Mouse (Mus musculus) liver, embryonic 14 days (tissue): ENCODE results near the gene Mbd4. TPM values are rescaled to one million over a fixed set of nuclear protein-coding genes. Genes with fewer than 3 reads are reported as not detected.

Source experiments
- polyA plus RNA-seq: library from polyadenylated mRNA; depleted of rRNA; stranded (reverse); fragments of >200 nt; gene quantifications from 2 replicates; pipeline ENCODE4 v1.2.3, GENCODE M21; 2012; rRNA removed

The Mbd4 gene
- 6.8 and 7.6 TPM in 2 replicates for polyA plus RNA-seq

DNA sequence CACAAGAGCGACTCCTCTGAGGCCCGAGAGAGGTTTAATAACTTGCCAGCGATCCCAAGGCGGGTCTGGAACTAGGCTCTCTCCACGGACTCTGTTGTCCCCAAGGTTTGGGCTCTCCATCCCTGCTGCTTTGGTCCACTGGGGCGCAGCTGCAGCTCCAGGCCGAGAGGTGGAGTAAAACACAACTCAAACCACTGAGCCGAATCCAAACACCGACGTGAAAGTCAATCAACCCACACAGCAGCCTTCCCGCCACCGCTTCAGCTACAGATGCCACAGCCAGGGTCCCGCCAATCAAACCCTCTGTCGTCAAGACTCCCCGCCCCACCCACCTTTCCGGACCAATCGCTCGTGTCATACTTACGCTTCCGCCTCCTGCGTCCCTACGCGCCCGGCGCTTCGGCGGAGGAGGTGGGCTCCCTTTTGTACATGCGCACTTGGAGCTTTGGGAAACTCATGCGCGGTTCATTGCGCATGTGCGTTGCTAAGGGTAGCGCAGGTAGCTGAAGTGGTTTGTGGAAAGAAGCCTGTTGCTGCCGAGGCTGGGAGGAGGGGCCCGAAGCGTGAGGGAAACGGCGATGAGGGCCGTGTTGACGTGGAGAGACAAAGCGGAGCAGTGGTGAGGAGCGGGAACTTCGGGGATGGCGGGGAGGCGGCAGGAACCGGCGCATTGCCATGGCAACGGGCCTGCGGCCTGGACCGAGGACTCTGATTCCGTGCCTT, at the start of gene Mbd4, which contains the start of gene Ift122:
Gene Mbd4 (minus strand): TSS at position 281 of the 723 bp plus-strand sequence.
Gene Ift122 (plus strand): TSS at position 380 of the 723 bp plus-strand sequence.

DNA sequence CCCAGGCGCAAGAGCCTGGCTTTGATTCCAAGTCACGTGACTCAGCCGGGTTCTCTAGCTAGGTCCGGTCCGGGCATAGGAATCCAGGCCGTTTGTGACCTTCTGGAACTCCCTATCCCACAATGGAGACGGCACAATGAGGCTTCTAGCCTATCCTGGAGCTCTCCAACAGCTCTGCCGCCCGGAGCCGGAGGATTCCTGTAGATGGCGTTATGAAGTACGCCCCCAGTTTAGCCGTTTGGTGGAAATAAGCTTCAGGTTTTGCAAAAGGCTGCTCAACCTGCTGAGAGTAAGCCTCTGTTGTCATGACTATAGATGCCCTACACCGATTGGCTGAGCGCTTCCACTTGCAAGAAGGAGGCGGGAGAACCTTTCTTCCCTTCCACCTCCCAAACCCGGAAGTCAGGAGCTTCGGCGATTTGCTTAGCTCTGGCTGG, 15.0 kb downstream of the Mbd4 start, which contains the start of gene Efcab12:
Gene Efcab12 (minus strand): TSS at position 252 of the 437 bp plus-strand sequence.

DNA sequence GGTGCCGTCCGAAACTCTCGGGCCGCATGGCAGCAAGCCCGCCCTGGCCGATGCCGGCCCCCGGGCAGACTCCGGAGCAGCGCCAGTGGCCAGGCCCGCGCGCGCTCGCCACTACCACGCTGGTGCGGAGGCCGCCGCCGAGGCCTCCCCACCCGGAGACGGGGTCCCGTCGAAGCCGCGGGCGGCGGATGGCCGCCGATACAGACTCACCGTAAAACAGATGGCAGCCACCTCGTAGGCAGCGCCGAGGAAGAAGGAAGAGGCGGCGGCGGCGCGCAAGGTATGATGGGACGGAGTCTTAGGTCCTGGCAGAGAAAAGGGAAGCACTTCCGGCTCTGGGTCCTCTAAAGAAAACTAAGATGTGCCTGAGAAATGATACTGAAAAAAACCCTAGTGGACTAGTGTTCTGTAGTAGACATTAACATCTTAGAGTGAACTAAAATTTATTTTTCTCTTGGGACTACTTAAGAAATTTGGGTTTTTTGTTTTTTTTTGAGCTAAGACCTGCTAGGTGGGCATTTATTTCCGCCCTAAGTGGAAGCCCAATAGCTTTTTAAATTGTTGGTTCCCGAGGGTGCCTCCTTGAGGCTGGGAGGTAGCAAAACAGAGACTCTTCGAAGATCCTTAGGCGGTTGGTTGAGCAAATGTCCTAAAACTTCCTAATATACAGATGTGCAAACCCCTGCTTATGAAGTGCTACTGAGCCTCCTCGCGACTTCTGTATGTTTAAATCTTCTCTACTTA, 44.5 kb downstream of the Mbd4 start, which contains the start of gene Rpl32:
Gene Rpl32 (minus strand): TSS at position 260 of the 744 bp plus-strand sequence.

Other genes starting within 250 kb of the Mbd4 start
- 40.0 and 45.1 TPM in 2 replicates for gene Raf1, start 176.7 kb downstream of the Mbd4 start, polyA plus RNA-seq
- 18.6 and 18.9 TPM in 2 replicates for gene Tmem40, start 91.0 kb downstream of the Mbd4 start, polyA plus RNA-seq
- 2.2 and 2.5 TPM in 2 replicates for gene Cand2, start 78.8 kb downstream of the Mbd4 start, polyA plus RNA-seq
- 2,015 and 2,031 TPM in 2 replicates for gene Rpl32, start 44.6 kb downstream of the Mbd4 start, polyA plus RNA-seq
- gene Efcab12, start 15.0 kb downstream of the Mbd4 start, polyA plus RNA-seq: 0.05 and 0.08 TPM in 2 replicates
- gene Ift122, start 99 bp upstream of the Mbd4 start, polyA plus RNA-seq: 1.5 and 1.6 TPM in 2 replicates
- gene Rho, start 78.4 kb upstream of the Mbd4 start, polyA plus RNA-seq: 0.02 and 0.10 TPM in 2 replicates
- gene H1foo, start 91.6 kb upstream of the Mbd4 start, polyA plus RNA-seq: not detected in 2 replicates
- 12.7 and 13.5 TPM in 2 replicates for gene Plxnd1, start 141.6 kb upstream of the Mbd4 start, polyA plus RNA-seq